Comparison of ENCODE assay signal across 12 mouse cellular contexts in genomic region chr3:9600577-9600976, GRCm38 (mm10). TPM values are rescaled to one million over a fixed set of nuclear protein-coding genes. Genes with fewer than 3 reads are reported as not detected.
DNase-seq lines count a peak whose midpoint lies in the region; ATAC-seq lines count a peak whose summit lies in the region.
"Had no signal": no experiment of that assay in that cellular context is flagged by ENCODE, and none has a peak within 500 bp of the region (broad histone marks: within the 10 kb centered on the region; RNA-seq: fewer than 3 reads in every experiment).

No protein-coding gene starts in this region.

- intact Hi-C loops in gastrocnemius, postnatal 36 days (cut with DNase I), result loop anchor here (10.0 kb wide), 1 partner anchor 344 kb away; no protein-coding TSS in a partner anchor

- H3K9me3 ChIP-seq in intestine, embryonic 16.5 days (ENCODE audit: control insufficient read depth, low read length), result no peaks in the 10 kb centered on the region
- H3K9me3 ChIP-seq in intestine, embryonic 15.5 days, result no peaks in the 10 kb centered on the region
- H3K9me3 ChIP-seq in stomach, embryonic 16.5 days (replicated peaks; ENCODE audit: control insufficient read depth, low read length), result no peaks in the 10 kb centered on the region

- 76% methylated on average over 6 of the region's 6 CpGs for WGBS in intestine, embryonic 16.5 days
- WGBS in intestine, embryonic 15.5 days, result 80% methylated on average over 6 of the region's 6 CpGs
- WGBS in stomach, embryonic 16.5 days, result 71% methylated on average over 6 of the region's 6 CpGs

- no peak overlapping the region for H3K27ac ChIP-seq in intestine, embryonic 16.5 days (ENCODE audit: low read length)
- no peak overlapping the region for H3K27ac ChIP-seq in intestine, embryonic 15.5 days
- peak overlapping the region; percentile 29; the same call in 1 of the 2 replicates for H3K27ac ChIP-seq in stomach, embryonic 16.5 days (ENCODE audit: low read length)

- no peak overlapping the region for H3K9ac ChIP-seq in intestine, embryonic 16.5 days (ENCODE audit: low read depth, low read length)
- H3K9ac ChIP-seq in intestine, embryonic 15.5 days, result no peak overlapping the region
- no peak overlapping the region for H3K9ac ChIP-seq in stomach, embryonic 16.5 days (ENCODE audit: low read length)

- ATAC-seq in intestine, embryonic 16.5 days, result 0 out of 2 replicates have a peak, but pooled peaks have one; percentile 41
- no peak for ATAC-seq in intestine, embryonic 15.5 days
- ATAC-seq in stomach, embryonic 16.5 days (ENCODE audit: insufficient read depth, low FRiP score), result no peak

- peaks cover 10% of the 10 kb centered on the region; the same call in 1 of the 2 replicates for H3K4me1 ChIP-seq in intestine, embryonic 16.5 days (ENCODE audit: control insufficient read depth, insufficient read depth, low read length)
- peaks cover 18% of the 10 kb centered on the region for H3K4me1 ChIP-seq in intestine, embryonic 15.5 days (replicated peaks)
- H3K4me1 ChIP-seq in stomach, embryonic 16.5 days (ENCODE audit: control insufficient read depth, insufficient read depth, low read length), result peaks cover 25% of the 10 kb centered on the region

- no peak overlapping the region for H3K4me3 ChIP-seq in intestine, embryonic 16.5 days (ENCODE audit: low read length)
- no peak overlapping the region for H3K4me3 ChIP-seq in intestine, embryonic 15.5 days (replicated peaks)
- no peak overlapping the region for H3K4me3 ChIP-seq in stomach, embryonic 16.5 days (replicated peaks; ENCODE audit: low read length)

- peak; percentile 5 for DNase-seq in gastrocnemius, adult 18-20 months (ENCODE audit: low spot score)
- DNase-seq in gastrocnemius, postnatal 36 days, result no peak
- peak; percentile 53 for DNase-seq in testis, postnatal 10 days (ENCODE audit: low spot score)
- no peak for DNase-seq in testis, postnatal 14 days (ENCODE audit: low spot score)
- DNase-seq in adipocyte (ENCODE audit: low spot score), result no peak
- DNase-seq: cerebellum, adult 18-20 months; right cerebral cortex, postnatal 4 days; thymus, postnatal 4 days had no signal

- H3K36me3 ChIP-seq in intestine, embryonic 16.5 days (ENCODE audit: control insufficient read depth, insufficient read depth, low read length), result no peaks in the 10 kb centered on the region
- H3K36me3 ChIP-seq in intestine, embryonic 15.5 days, result no peaks in the 10 kb centered on the region
- no peaks in the 10 kb centered on the region for H3K36me3 ChIP-seq in stomach, embryonic 16.5 days (ENCODE audit: control insufficient read depth, insufficient read depth, low read length)

- no peak overlapping the region for H3K4me2 ChIP-seq in intestine, embryonic 16.5 days (ENCODE audit: low read depth, low read length)
- H3K4me2 ChIP-seq in intestine, embryonic 15.5 days (replicated peaks), result no peak overlapping the region
- H3K4me2 ChIP-seq in stomach, embryonic 16.5 days (ENCODE audit: low read depth, low read length), result no peak overlapping the region
- H3K4me2 ChIP-seq: midbrain, embryonic 11.5 days had no signal

- H3K27me3 ChIP-seq in intestine, embryonic 16.5 days (replicated peaks; ENCODE audit: control insufficient read depth, insufficient read depth, low read length), result no peaks in the 10 kb centered on the region
- H3K27me3 ChIP-seq in intestine, embryonic 15.5 days (replicated peaks), result no peaks in the 10 kb centered on the region
- H3K27me3 ChIP-seq in stomach, embryonic 16.5 days (ENCODE audit: control insufficient read depth, insufficient read depth, low read length), result no peaks in the 10 kb centered on the region

RNA-seq across cellular contexts. Expression of gene Zfp704, which starts 9.3 kb away (rescaled TPM):
- total RNA-seq in gastrocnemius, adult 18-20 months (2021), result 1 to 10 TPM; 4.7 to 5.6 TPM
- 1 to 10 TPM; 4.1 to 5.6 TPM for total RNA-seq in gastrocnemius, postnatal 36 days (2021)
- polyA plus RNA-seq in intestine, embryonic 16.5 days (2015; fragmentation: Nextera tagmentation; extraction: Ambion mirVana), result 4.4 and 4.7 TPM in 2 replicates
- polyA plus RNA-seq in intestine, embryonic 15.5 days (2015; fragmentation: Nextera tagmentation; extraction: Ambion mirVana), result 6.0 and 6.3 TPM in 2 replicates
- polyA plus RNA-seq in stomach, embryonic 16.5 days (2015; fragmentation: Nextera tagmentation; extraction: Ambion mirVana), result 8.5 and 9.5 TPM in 2 replicates

Comparison
In these comparisons a context has a peak if more than half of its experiments do, and no peak if none do; other contexts are left out.
1. DNase-seq: peak in gastrocnemius, adult 18-20 months (single experiment) and testis, postnatal 10 days (single experiment); none in gastrocnemius, postnatal 36 days (0 of 2), testis, postnatal 14 days (single experiment) and adipocyte (single experiment).